Mouse (Mus musculus): ENCODE results near the gene Arl5a. TPM values are rescaled to one million over a fixed set of nuclear protein-coding genes. Genes with fewer than 3 reads are reported as not detected.

Arl5a gene
- total and polyA plus RNA-seq, 2 experiments from 2014 or later = 31.0 to 87.0 TPM

- peak overlapping the region; percentile 96 for H3K9ac ChIP-seq
Measured at GRCm38 (mm10) chr2:52422871-52423610, 1.7 kb downstream of the Arl5a start.

GRCm38 (mm10) chr2:52421197-52421596 lies 3.5 kb downstream of the Arl5a start:
- peak overlapping the region; percentile 52; the same call in 1 of the 2 replicates for H3K4me2 ChIP-seq (ENCODE audit: low read depth)

More at GRCm38 (mm10) chr2:52422871-52423610, 1.7 kb downstream of the Arl5a start:
- H3K4me2 ChIP-seq (ENCODE audit: low read depth) = peak overlapping the region; percentile 52
- no peaks in the 10 kb centered on the region for H3K9me3 ChIP-seq (ENCODE audit: low read length)
- no peaks in the 10 kb centered on the region for H3K27me3 ChIP-seq (ENCODE audit: insufficient read depth, low read length)
- ATAC-seq (no peak), DNase-seq (no peak)
- 37% methylated on average over 8 of the region's 8 CpGs for WGBS
- H3K36me3 ChIP-seq (ENCODE audit: insufficient read depth) = no peaks in the 10 kb centered on the region
- peaks cover 25% of the 10 kb centered on the region for H3K4me1 ChIP-seq (ENCODE audit: insufficient read depth)
- H3K4me3 ChIP-seq (ENCODE audit: low read depth, low read length) = peak overlapping the region; percentile 96
- no peak overlapping the region for H3K27ac ChIP-seq (ENCODE audit: low read depth, low read length)
- TF ChIP-seq CTCF (IDR thresholded peaks at IDR 0.05; ENCODE audit: low read depth) = no peak

GRCm38 (mm10) chr2:52420001-52420710 lies 4.5 kb downstream of the Arl5a start:
- no peak for DNase-seq
- Histone ChIP-seq H3K27ac (ENCODE audit: low read depth, low read length) (no peak overlapping the region), H3K4me3 (ENCODE audit: low read depth, low read length) (no peak overlapping the region), H3K4me1 (ENCODE audit: insufficient read depth) (peaks cover 20% of the 10 kb centered on the region), H3K9ac (no peak overlapping the region), H3K36me3 (ENCODE audit: insufficient read depth) (peaks cover 11% of the 10 kb centered on the region), H3K4me2 (ENCODE audit: low read depth) (no peak overlapping the region), H3K9me3 (ENCODE audit: low read length) (no peaks in the 10 kb centered on the region), H3K27me3 (ENCODE audit: insufficient read depth, low read length) (no peaks in the 10 kb centered on the region)
- WGBS = 90% methylated on average over 7 of the region's 7 CpGs
- no peak for ATAC-seq
- no peak for TF ChIP-seq CTCF (IDR thresholded peaks at IDR 0.05; ENCODE audit: low read depth)

More at GRCm38 (mm10) chr2:52421197-52421596, 3.5 kb downstream of the Arl5a start:
- Histone ChIP-seq H3K27me3 (ENCODE audit: insufficient read depth, low read length) (no peaks in the 10 kb centered on the region), H3K9me3 (ENCODE audit: low read length) (no peaks in the 10 kb centered on the region), H3K27ac (ENCODE audit: low read depth, low read length) (no peak overlapping the region), H3K4me1 (ENCODE audit: insufficient read depth) (peaks cover 25% of the 10 kb centered on the region), H3K4me3 (ENCODE audit: low read depth, low read length) (no peak overlapping the region), H3K9ac (no peak overlapping the region), H3K36me3 (ENCODE audit: insufficient read depth) (peaks cover under 1% of the 10 kb centered on the region; the same call in 1 of the 2 replicates)
- DNase-seq = no peak
- no peak for ATAC-seq
- WGBS = 47% methylated on average over 6 of the region's 6 CpGs
- TF ChIP-seq CTCF (IDR thresholded peaks at IDR 0.05; ENCODE audit: low read depth) = no peak

- H3K36me3 ChIP-seq (ENCODE audit: insufficient read depth) = peaks cover 11% of the 10 kb centered on the region
- H3K27me3 ChIP-seq (ENCODE audit: insufficient read depth, low read length) = no peaks in the 10 kb centered on the region
- ATAC-seq = no peak
- WGBS = 87% methylated on average over 6 of the region's 6 CpGs
- no peaks in the 10 kb centered on the region for H3K9me3 ChIP-seq (ENCODE audit: low read length)
- peaks cover 20% of the 10 kb centered on the region for H3K4me1 ChIP-seq (ENCODE audit: insufficient read depth)
- DNase-seq = no peak
- TF ChIP-seq CTCF (IDR thresholded peaks at IDR 0.05; ENCODE audit: low read depth) = no peak
- H3K4me3 ChIP-seq (ENCODE audit: low read depth, low read length) = no peak overlapping the region
- H3K4me2 ChIP-seq (ENCODE audit: low read depth) = no peak overlapping the region
- H3K9ac ChIP-seq = no peak overlapping the region
- H3K27ac ChIP-seq (ENCODE audit: low read depth, low read length) = no peak overlapping the region
Measured at GRCm38 (mm10) chr2:52419295-52419694, 5.4 kb downstream of the Arl5a start.

GRCm38 (mm10) chr2:52412524-52413037 lies 12.1 kb downstream of the Arl5a start:
- Histone ChIP-seq H3K27me3 (ENCODE audit: insufficient read depth, low read length) (no peaks in the 10 kb centered on the region), H3K9me3 (ENCODE audit: low read length) (peaks cover 18% of the 10 kb centered on the region), H3K4me3 (ENCODE audit: low read depth, low read length) (no peak overlapping the region), H3K9ac (no peak overlapping the region), H3K27ac (ENCODE audit: low read depth, low read length) (no peak overlapping the region), H3K4me2 (ENCODE audit: low read depth) (no peak overlapping the region), H3K4me1 (ENCODE audit: insufficient read depth) (no peaks in the 10 kb centered on the region), H3K36me3 (ENCODE audit: insufficient read depth) (peaks cover 53% of the 10 kb centered on the region)
- WGBS = 95% methylated on average over 5 of the region's 5 CpGs
- DNase-seq (no peak), ATAC-seq (no peak)
- no peak for TF ChIP-seq CTCF (IDR thresholded peaks at IDR 0.05; ENCODE audit: low read depth)

GRCm38 (mm10) chr2:52406480-52406879 lies 18.2 kb downstream of the Arl5a start:
- 85% methylated on average over 1 of the region's 1 CpGs for WGBS

GRCm38 (mm10) chr2:52405238-52405637 lies 19.5 kb downstream of the Arl5a start:
- WGBS = 94% methylated on average over 5 of the region's 5 CpGs

More at GRCm38 (mm10) chr2:52406480-52406879, 18.2 kb downstream of the Arl5a start:
- H3K27me3 ChIP-seq (ENCODE audit: insufficient read depth, low read length) = no peaks in the 10 kb centered on the region
- H3K27ac ChIP-seq (ENCODE audit: low read depth, low read length) = no peak overlapping the region
- H3K4me2 ChIP-seq (ENCODE audit: low read depth) = no peak overlapping the region
- H3K9me3 ChIP-seq (ENCODE audit: low read length) = peaks cover 18% of the 10 kb centered on the region
- peaks cover 47% of the 10 kb centered on the region for H3K36me3 ChIP-seq (ENCODE audit: insufficient read depth)
- H3K4me3 ChIP-seq (ENCODE audit: low read depth, low read length) = no peak overlapping the region
- no peak overlapping the region for H3K9ac ChIP-seq
- 0 out of 2 replicates have a peak, but pooled peaks have one; percentile 37 for TF ChIP-seq CTCF (IDR thresholded peaks at IDR 0.05; ENCODE audit: low read depth)
- ATAC-seq (no peak), DNase-seq (peak; percentile 35)
- no peaks in the 10 kb centered on the region for H3K4me1 ChIP-seq (ENCODE audit: insufficient read depth)

More at GRCm38 (mm10) chr2:52405238-52405637, 19.5 kb downstream of the Arl5a start:
- Histone ChIP-seq H3K27me3 (ENCODE audit: insufficient read depth, low read length) (no peaks in the 10 kb centered on the region), H3K4me2 (ENCODE audit: low read depth) (no peak overlapping the region), H3K9me3 (ENCODE audit: low read length) (peaks cover 9% of the 10 kb centered on the region), H3K4me1 (ENCODE audit: insufficient read depth) (no peaks in the 10 kb centered on the region), H3K4me3 (ENCODE audit: low read depth, low read length) (no peak overlapping the region), H3K36me3 (ENCODE audit: insufficient read depth) (peaks cover 35% of the 10 kb centered on the region), H3K9ac (no peak overlapping the region), H3K27ac (ENCODE audit: low read depth, low read length) (no peak overlapping the region)
- TF ChIP-seq CTCF (IDR thresholded peaks at IDR 0.05; ENCODE audit: low read depth) = no peak
- DNase-seq (no peak), ATAC-seq (no peak)
